Mouse (Mus musculus): ENCODE data around the gene Cntn2. TPM values are rescaled to one million over a fixed set of nuclear protein-coding genes. Genes with fewer than 3 reads are reported as not detected.
A peak's percentile ranks its signal among the peaks of the same experiment; 100 is the strongest.

Cntn2 gene
- 0.02 and 0.04 TPM in 2 replicates for polyA plus RNA-seq (2015; fragmentation: Nextera tagmentation; extraction: Ambion mirVana)

DNA sequence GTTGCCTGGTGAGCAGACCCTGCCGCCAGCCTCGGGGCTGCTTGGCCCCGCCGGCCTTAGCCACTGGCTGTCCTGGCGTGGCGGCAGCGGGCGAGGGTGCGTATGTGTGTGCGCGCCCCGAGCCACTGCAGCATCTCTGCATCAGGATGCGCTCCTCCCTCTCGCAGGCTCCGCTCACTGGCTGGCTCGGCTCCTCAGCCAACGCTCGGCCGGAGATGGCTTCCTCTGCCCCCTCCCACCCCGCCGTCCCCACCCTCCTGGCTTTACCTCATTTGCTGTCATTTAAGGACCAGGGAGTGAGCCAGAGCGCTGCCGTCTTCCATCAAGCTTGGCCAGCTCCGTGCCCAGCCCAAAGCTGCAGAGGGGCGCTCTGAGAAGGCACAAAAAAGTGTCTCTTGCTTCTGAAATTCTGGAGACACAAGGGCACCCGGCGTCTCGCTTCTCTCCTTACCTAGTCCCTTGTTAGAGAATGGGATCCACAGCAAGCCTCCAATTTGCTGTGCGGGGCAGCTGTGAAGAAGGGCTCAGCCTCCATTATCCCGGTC, at the start of gene Cntn2:
TSS of gene Cntn2 (minus strand) at position 495 of the 545 bp plus-strand sequence.
- Histone ChIP-seq H3K4me2 (replicated peaks; ENCODE audit: low read depth, low read length) (no peak within 1 kb of the TSS), H3K27ac (ENCODE audit: low read length) (no peak within 1 kb of the TSS), H3K9me3 (ENCODE audit: low read length) (no peaks in the 10 kb centered on the region), H3K36me3 (ENCODE audit: insufficient read depth, low read length) (no peaks in the 10 kb centered on the region), H3K4me1 (ENCODE audit: insufficient read depth, low read depth, low read length) (no peaks in the 10 kb centered on the region; the same call in 1 of the 2 replicates), H3K27me3 (replicated peaks; ENCODE audit: insufficient read depth, low read length) (peaks cover 24% of the 10 kb centered on the region), H3K4me3 (ENCODE audit: low read depth, low read length) (no peak within 1 kb of the TSS), H3K9ac (replicated peaks; ENCODE audit: low read depth) (no peak within 1 kb of the TSS)
- no peak for ATAC-seq
- TF ChIP-seq CTCF (IDR thresholded peaks at IDR 0.05) (no peak), EP300 (IDR thresholded peaks at IDR 0.05) (no peak)
- no peak for DNase-seq (ENCODE audit: low spot score)
- WGBS: 3% methylated on average over 23 of the region's 30 CpGs

DNA sequence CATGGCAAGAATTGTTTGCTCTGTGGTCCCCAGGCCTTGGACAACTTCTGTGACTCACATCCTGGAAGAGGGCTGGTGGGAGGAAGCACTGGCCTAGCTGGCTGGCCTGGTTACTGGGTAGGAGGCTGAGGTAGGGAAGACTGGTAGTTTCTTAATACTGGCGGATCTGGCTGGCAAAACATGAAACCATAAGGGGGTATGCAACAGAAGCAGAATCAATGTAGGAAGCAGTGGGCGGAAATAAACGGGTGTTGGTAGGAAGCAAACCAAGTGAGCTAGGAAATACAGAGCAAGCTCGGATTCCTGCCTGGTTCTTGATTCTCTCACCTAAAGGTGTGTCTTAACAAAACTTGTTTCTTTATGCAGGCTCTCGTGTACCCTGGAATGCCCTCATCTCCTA, 49.1 kb upstream of the Cntn2 start:
- Histone ChIP-seq H3K27me3 (replicated peaks; ENCODE audit: insufficient read depth, low read length) (no peaks in the 10 kb centered on the region), H3K27ac (ENCODE audit: low read length) (no peak overlapping the region), H3K4me1 (ENCODE audit: insufficient read depth, low read depth, low read length) (no peaks in the 10 kb centered on the region), H3K4me2 (replicated peaks; ENCODE audit: low read depth, low read length) (no peak overlapping the region), H3K9ac (replicated peaks; ENCODE audit: low read depth) (no peak overlapping the region), H3K4me3 (ENCODE audit: low read depth, low read length) (no peak overlapping the region), H3K9me3 (ENCODE audit: low read length) (no peaks in the 10 kb centered on the region), H3K36me3 (ENCODE audit: insufficient read depth, low read length) (no peaks in the 10 kb centered on the region)
- DNase-seq (ENCODE audit: low spot score) (no peak), ATAC-seq (no peak)
- TF ChIP-seq EP300 (IDR thresholded peaks at IDR 0.05) (no peak), CTCF (IDR thresholded peaks at IDR 0.05) (no peak)
- WGBS: 79% methylated on average over 5 of the region's 5 CpGs

DNA sequence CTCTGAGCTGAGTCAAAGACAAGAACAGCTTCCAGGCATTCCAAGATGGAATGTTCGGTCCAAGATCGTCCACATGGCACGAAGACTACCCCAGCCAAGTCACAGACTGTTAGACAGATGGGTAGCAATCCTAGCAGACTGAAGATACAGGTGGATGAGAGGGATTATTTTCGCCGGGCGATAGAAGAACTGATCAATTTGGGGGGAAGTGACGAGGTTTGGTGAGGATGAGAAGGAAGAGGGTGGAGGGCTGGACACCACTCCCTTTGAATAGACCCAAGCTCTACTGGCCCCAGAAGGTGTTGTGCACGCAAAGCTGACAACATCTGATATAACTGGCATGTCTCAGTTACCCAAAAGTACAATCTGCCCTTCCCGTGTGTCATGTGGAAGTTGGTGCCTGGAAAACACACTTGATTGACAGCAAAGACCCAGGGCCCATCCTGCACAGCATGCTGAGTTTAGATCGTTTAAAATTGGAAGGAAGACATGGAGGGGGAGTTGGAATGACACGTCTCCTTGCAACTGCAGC, 48.4 kb upstream of the Cntn2 start:
- DNase-seq (ENCODE audit: low spot score) (no peak), ATAC-seq (no peak)
- TF ChIP-seq CTCF (IDR thresholded peaks at IDR 0.05) (no peak), EP300 (IDR thresholded peaks at IDR 0.05) (no peak)
- 75% methylated on average over 11 of the region's 11 CpGs for WGBS
- Histone ChIP-seq H3K27me3 (replicated peaks; ENCODE audit: insufficient read depth, low read length) (no peaks in the 10 kb centered on the region), H3K27ac (ENCODE audit: low read length) (no peak overlapping the region), H3K4me2 (replicated peaks; ENCODE audit: low read depth, low read length) (no peak overlapping the region), H3K9me3 (ENCODE audit: low read length) (no peaks in the 10 kb centered on the region), H3K4me1 (ENCODE audit: insufficient read depth, low read depth, low read length) (no peaks in the 10 kb centered on the region), H3K4me3 (ENCODE audit: low read depth, low read length) (no peak overlapping the region), H3K9ac (replicated peaks; ENCODE audit: low read depth) (no peak overlapping the region), H3K36me3 (ENCODE audit: insufficient read depth, low read length) (no peaks in the 10 kb centered on the region)

DNA sequence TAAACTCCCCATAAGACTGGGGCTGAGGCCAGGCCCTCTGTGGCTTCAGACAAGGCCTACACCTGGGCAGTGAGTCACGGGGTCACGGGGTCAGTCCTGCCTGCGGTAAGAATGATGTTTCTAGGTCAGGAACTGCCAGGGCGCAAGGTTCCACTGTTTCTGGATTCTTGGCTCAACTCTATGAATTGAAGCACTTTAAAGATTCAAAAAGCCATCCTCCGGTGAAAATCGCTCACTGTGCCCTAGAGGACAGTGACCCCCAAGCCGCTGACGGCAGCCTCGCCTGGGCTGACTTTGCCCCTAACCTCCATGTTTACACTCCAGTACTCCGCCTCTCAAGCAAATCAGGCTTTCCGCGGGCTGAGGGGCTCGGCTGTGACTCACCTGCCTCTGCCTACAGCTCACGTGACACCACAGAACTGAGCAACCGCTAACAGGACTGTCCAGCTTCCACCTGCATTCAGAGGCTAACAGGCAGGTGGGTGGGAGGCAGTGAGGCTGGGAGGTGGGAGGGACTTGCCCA, 43.7 kb upstream of the Cntn2 start:
- DNase-seq (ENCODE audit: low spot score) (peak; percentile 17), ATAC-seq (peak; percentile 56; the same call in 1 of the 2 replicates)

DNA sequence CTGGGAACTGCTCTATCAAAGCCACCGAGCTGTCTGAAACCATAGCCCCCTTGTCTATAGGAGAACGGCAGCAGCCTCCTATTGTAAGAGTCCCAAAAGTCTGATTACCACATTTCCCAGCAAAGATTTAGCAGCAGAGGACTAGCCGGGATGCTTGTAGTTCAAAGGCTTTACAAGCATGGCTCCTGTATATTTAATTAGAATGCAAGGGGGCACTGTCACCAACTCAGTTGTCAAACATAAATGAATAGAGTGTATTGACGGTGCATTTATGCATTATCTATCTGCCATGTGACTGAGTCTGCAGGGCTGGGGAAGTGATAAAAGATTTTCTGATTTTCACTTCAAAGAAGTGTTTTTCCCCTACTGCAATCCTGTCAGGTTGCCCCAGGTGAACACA, 42.3 kb upstream of the Cntn2 start:
- Histone ChIP-seq H3K27ac (ENCODE audit: low read length) (no peak overlapping the region), H3K9ac (replicated peaks; ENCODE audit: low read depth) (no peak overlapping the region), H3K36me3 (ENCODE audit: insufficient read depth, low read length) (no peaks in the 10 kb centered on the region), H3K27me3 (replicated peaks; ENCODE audit: insufficient read depth, low read length) (no peaks in the 10 kb centered on the region), H3K4me3 (ENCODE audit: low read depth, low read length) (no peak overlapping the region), H3K4me1 (ENCODE audit: insufficient read depth, low read depth, low read length) (no peaks in the 10 kb centered on the region), H3K9me3 (ENCODE audit: low read length) (no peaks in the 10 kb centered on the region), H3K4me2 (replicated peaks; ENCODE audit: low read depth, low read length) (no peak overlapping the region)
- DNase-seq (ENCODE audit: low spot score): no peak
- TF ChIP-seq CTCF (IDR thresholded peaks at IDR 0.05) (no peak), EP300 (IDR thresholded peaks at IDR 0.05) (no peak)
- WGBS: 77% methylated on average over 4 of the region's 4 CpGs
- no peak for ATAC-seq

More for the DNA sequence above, 43.7 kb upstream of the Cntn2 start:
- 0 out of 2 replicates have a peak overlapping the region, but pooled peaks have one; percentile 19 for H3K4me2 ChIP-seq (replicated peaks; ENCODE audit: low read depth, low read length)
- no peaks in the 10 kb centered on the region for H3K4me1 ChIP-seq (ENCODE audit: insufficient read depth, low read depth, low read length)
- WGBS: 22% methylated on average over 15 of the region's 15 CpGs
- no peaks in the 10 kb centered on the region for H3K36me3 ChIP-seq (ENCODE audit: insufficient read depth, low read length)
- no peak overlapping the region for H3K9ac ChIP-seq (replicated peaks; ENCODE audit: low read depth)
- TF ChIP-seq EP300 (IDR thresholded peaks at IDR 0.05): no peak
- no peak for TF ChIP-seq CTCF (IDR thresholded peaks at IDR 0.05)
- H3K4me3 ChIP-seq (ENCODE audit: low read depth, low read length): no peak overlapping the region
- H3K27me3 ChIP-seq (replicated peaks; ENCODE audit: insufficient read depth, low read length): no peaks in the 10 kb centered on the region
- no peaks in the 10 kb centered on the region for H3K9me3 ChIP-seq (ENCODE audit: low read length)
- H3K27ac ChIP-seq (ENCODE audit: low read length): no peak overlapping the region

DNA sequence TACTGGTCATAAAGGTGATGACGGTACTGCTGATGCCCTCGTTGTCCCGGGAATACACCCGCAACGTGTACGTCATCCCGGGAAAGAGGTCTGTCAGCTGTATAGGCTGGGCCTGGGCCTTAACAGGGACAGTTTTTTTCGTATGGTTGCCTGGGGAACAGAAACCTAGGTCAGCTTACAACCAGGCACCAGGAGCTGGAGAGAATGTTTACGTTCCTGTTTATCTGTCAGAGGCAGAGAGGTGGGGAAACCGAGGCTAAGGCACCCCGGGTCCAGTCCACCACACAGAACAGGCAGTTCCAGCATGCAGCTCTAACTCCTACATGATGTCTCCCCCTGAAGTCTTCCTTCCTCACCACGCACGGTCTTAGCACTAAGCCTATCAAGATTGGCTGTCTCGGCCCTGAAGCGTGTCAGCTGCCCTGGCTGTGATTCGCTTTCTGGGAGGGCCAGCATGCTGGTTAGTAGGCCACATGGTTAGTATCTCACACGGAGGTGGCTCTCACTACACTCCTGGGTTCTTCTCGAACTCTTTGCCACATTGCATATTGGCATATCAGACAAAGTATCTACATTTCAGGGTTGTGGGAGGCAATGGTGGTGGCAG, 40.0 kb upstream of the Cntn2 start:
- 72% methylated on average over 18 of the region's 18 CpGs for WGBS

More for the DNA sequence above, 40.0 kb upstream of the Cntn2 start:
- Histone ChIP-seq H3K27me3 (replicated peaks; ENCODE audit: insufficient read depth, low read length) (no peaks in the 10 kb centered on the region), H3K27ac (ENCODE audit: low read length) (no peak overlapping the region), H3K9ac (replicated peaks; ENCODE audit: low read depth) (no peak overlapping the region), H3K4me1 (ENCODE audit: insufficient read depth, low read depth, low read length) (no peaks in the 10 kb centered on the region), H3K4me2 (replicated peaks; ENCODE audit: low read depth, low read length) (no peak overlapping the region), H3K9me3 (ENCODE audit: low read length) (no peaks in the 10 kb centered on the region), H3K36me3 (ENCODE audit: insufficient read depth, low read length) (no peaks in the 10 kb centered on the region), H3K4me3 (ENCODE audit: low read depth, low read length) (no peak overlapping the region)
- ATAC-seq (no peak), DNase-seq (ENCODE audit: low spot score) (no peak)
- TF ChIP-seq CTCF (IDR thresholded peaks at IDR 0.05): no peak
- TF ChIP-seq EP300 (IDR thresholded peaks at IDR 0.05): no peak

All from lung, postnatal 0 days (tissue).